Mouse (Mus musculus): ENCODE data around the gene Cep83. TPM values are rescaled to one million over a fixed set of nuclear protein-coding genes. Genes with fewer than 3 reads are reported as not detected.

Gene Cep83
- total RNA-seq, 2 experiments from 2014 or later = 39.1 to 47.1 TPM

DNA sequence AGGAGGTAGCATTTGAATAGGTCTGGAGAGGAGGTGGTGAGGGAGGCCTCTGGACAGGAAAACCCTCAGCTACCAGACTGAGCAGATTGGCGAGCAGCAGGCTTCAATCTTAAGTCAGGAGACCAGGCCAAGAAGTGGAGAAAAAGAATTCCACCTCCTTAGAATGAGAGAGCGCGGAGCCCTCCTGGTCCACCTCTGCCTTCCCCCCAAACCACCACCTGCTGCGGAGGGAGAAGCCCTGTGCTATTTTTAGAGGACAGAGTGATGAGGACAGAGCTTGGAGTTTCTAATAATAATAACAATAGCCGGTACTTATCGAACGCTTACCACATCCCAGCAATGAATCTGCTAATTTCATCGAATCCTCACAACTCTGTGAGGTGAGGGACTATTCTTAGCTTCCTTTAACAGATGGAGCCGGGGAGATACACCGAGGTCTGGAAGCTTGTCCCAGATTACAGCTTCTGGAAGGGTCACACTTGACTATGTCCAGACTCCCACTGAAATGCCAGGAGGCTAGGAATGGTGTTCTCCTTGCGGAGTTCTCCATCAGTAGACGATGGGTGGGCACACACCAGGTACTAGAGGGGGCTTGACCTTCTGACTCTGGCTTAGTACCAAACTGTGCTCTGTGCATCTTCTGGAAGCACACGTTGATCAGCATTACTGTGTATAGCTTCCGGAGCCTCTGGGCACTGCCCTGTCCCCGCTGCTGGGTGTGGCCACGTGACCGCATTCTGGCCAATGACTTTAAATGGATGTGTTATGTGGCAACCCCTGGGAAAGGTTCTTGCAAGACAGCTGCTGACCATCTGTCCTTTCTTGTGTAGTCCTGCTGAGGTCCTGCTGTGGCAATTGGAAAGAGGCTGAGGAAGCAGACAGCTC lies 130.6 kb downstream of the Cep83 start:
- intact Hi-C loops (cut with DNase I) = no loop called here
- peak in 1 of 2 experiments; percentile 59 for DNase-seq (ENCODE audit: low spot score in 2 of 2)

- intact Hi-C loops (cut with DNase I) = no loop called here
- no peak for DNase-seq (ENCODE audit: low spot score in 2 of 2)
These were observed 135.7 kb downstream of the Cep83 start for GRCm38 (mm10) chr10:94823971-94824760.

DNA sequence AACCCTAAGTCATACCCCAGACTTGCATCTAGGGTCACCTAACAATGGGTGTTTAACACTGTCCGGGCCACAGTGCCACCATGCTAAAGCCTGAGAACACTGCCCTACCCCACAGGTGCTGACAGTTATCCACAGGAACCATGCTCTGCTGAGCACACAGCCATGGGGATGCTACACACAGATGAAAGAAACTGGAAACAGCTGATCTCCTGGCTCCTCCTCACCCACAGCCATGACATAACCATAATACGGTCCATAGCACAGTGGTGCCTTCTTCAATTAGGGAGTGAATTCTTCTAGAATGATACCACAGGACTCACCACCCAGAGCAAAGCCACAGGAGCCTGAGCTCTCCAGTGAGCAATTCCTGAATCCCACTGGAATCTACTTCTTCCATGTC lies 137.5 kb downstream of the Cep83 start:
- intact Hi-C loops (cut with DNase I) = loop anchor here (5.0 kb wide), 2 partner anchors 81 to 139 kb away; partner anchors contain the start of gene Cep83
- DNase-seq (ENCODE audit: low spot score in 2 of 2) = no peak

GRCm38 (mm10) chr10:94826436-94826835 lies 138.0 kb downstream of the Cep83 start:
- intact Hi-C loops (cut with DNase I) = loop anchor here (5.0 kb wide), 2 partner anchors 81 to 139 kb away; partner anchors contain the start of gene Cep83
- DNase-seq (ENCODE audit: low spot score in 2 of 2) = no peak

- no peak for DNase-seq (ENCODE audit: low spot score in 2 of 2)
- intact Hi-C loops (cut with DNase I) = loop anchor here (5.0 kb wide), 2 partner anchors 80 to 140 kb away; partner anchors contain the start of gene Cep83
These were observed 138.9 kb downstream of the Cep83 start for GRCm38 (mm10) chr10:94827325-94827724.

GRCm38 (mm10) chr10:94827890-94828733 lies 139.7 kb downstream of the Cep83 start:
- intact Hi-C loops (cut with DNase I) = loop anchor here (2.0 to 5.0 kb wide), 3 partner anchors 79 to 141 kb away; partner anchors contain the start of gene Cep83

DNA sequence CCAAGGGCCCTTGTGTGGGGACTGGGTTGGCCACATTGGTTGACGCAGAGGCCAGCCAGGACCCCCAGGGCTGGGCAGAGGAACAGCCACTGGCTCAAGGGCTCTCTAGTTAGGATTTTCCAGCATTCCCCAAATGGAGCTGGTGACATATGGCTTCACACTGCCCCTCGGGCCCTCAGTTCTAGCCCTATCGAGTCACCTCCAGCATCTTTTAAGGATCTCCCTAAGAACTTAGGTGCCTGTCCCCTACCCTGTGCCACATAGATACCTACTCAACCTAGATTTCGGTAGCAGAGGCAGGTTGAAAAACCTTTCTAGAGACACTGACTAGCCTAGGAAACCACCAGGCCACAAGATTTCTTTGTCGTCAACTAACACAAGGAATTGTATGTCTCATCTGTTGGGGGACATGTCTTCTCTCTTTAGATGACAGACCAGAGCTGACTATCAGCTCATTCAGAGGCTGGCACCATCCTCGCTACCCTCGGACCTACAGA lies 140.3 kb downstream of the Cep83 start:
- DNase-seq (ENCODE audit: low spot score in 2 of 2) = no peak
- intact Hi-C loops (cut with DNase I) = loop anchor here (2.0 to 5.0 kb wide), 3 partner anchors 79 to 141 kb away; partner anchors contain the start of gene Cep83

More at GRCm38 (mm10) chr10:94827890-94828733, 139.7 kb downstream of the Cep83 start:
- no peak for DNase-seq (ENCODE audit: low spot score in 2 of 2)

DNA sequence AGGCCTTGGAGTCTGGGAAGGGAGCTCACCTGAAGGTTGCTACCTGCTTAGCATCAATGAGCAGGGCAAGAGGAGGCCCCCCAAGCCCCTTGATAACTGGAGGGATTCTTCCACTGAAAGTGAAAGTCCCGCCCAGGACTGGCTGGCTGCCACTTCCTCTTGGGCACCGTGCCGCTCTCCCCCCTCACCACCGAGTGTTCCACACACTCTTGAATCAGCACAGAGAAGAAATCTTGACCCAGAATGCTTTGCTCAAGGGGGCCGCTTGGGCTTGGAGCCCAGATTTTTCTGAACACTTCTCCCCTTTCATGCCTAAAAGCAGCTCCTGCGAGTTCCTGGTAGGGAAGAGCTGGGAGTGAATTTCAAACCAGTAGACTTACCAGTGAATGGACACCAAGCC lies 141.0 kb downstream of the Cep83 start:
- DNase-seq (ENCODE audit: low spot score in 2 of 2) = peak; percentile 84 to 96
- intact Hi-C loops (cut with DNase I) = loop anchor here (2.0 to 5.0 kb wide), 3 partner anchors 78 to 142 kb away; partner anchors contain the start of gene Cep83

DNA sequence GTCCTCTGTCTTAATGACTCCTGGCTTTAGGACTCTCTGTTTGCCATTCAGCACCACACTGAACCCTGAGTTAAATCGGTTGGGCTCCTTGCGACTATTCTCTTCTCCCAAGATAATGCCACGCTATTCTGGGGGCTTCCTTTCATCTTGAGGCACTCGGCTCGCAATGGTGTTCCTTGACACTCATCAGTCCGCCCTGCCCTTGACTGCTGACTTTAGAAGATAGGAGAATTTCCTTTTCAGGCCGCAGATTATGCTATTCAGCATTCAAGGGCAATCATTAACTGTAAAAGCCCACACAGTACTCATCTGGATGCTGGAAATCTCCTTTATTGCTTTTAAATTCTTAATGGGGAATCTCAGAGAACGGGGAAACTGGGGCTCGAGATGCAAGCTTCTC lies 147.4 kb downstream of the Cep83 start:
- DNase-seq (ENCODE audit: low spot score in 2 of 2) = no peak
- intact Hi-C loops (cut with DNase I) = no loop called here
